Comparison of ENCODE assay signal across 8 mouse cellular contexts in genomic region chr3:32817001-32817356, GRCm38 (mm10). TPM values are rescaled to one million over a fixed set of nuclear protein-coding genes. Genes with fewer than 3 reads are reported as not detected.
A peak's percentile ranks its signal among the peaks of the same experiment; 100 is the strongest.
DNase-seq lines count a peak whose midpoint lies in the region; ATAC-seq and TF ChIP-seq lines count a peak whose summit lies in the region.

No protein-coding gene starts in this region.

- no peaks in the 10 kb centered on the region; the same call in 1 of the 2 replicates for H3K27me3 ChIP-seq in lung, embryonic 15.5 days
- H3K27me3 ChIP-seq in intestine, postnatal 0 days (replicated peaks; ENCODE audit: control insufficient read depth, insufficient read depth, low read length) = peaks cover 10% of the 10 kb centered on the region; the same call in 1 of the 2 replicates

- H3K4me2 ChIP-seq in lung, embryonic 15.5 days = peak overlapping the region; percentile 92
- H3K4me2 ChIP-seq in intestine, postnatal 0 days (replicated peaks; ENCODE audit: low read depth) = peak overlapping the region; percentile 84

- TF ChIP-seq CTCF in intestine, postnatal 0 days (IDR thresholded peaks at IDR 0.05; ENCODE audit: low read depth) = no peak
- no peak for TF ChIP-seq CTCF in olfactory bulb, adult 2 months (IDR thresholded peaks at IDR 0.05; ENCODE audit: insufficient read depth, low read depth, low read length)

- H3K27ac ChIP-seq in lung, embryonic 15.5 days = peak overlapping the region; percentile 90
- H3K27ac ChIP-seq in intestine, postnatal 0 days (ENCODE audit: low read depth, low read length) = no peak overlapping the region
- H3K27ac ChIP-seq in olfactory bulb, adult 2 months (ENCODE audit: insufficient read depth, low read depth, low read length) = peak overlapping the region; percentile 93

- H3K9ac ChIP-seq in lung, embryonic 15.5 days = peak overlapping the region; percentile 69
- peak overlapping the region; percentile 38 for H3K9ac ChIP-seq in intestine, postnatal 0 days (ENCODE audit: low read depth, low read length)

- H3K4me1 ChIP-seq in lung, embryonic 15.5 days = peaks cover 4% of the 10 kb centered on the region; the same call in 1 of the 2 replicates
- H3K4me1 ChIP-seq in intestine, postnatal 0 days (replicated peaks; ENCODE audit: control insufficient read depth, insufficient read depth, low read length) = no peaks in the 10 kb centered on the region
- peaks cover 8% of the 10 kb centered on the region; the same call in 1 of the 2 replicates for H3K4me1 ChIP-seq in olfactory bulb, adult 2 months (ENCODE audit: control insufficient read depth, insufficient read depth, low read length)

- no peaks in the 10 kb centered on the region for H3K9me3 ChIP-seq in lung, embryonic 15.5 days
- H3K9me3 ChIP-seq in intestine, postnatal 0 days (ENCODE audit: control insufficient read depth) = no peaks in the 10 kb centered on the region

- TF ChIP-seq POLR2A in olfactory bulb, adult 2 months (IDR thresholded peaks at IDR 0.05; ENCODE audit: insufficient read depth, low read depth, low read length) = no peak

- peak overlapping the region; percentile 88 for H3K4me3 ChIP-seq in lung, embryonic 15.5 days
- H3K4me3 ChIP-seq in intestine, postnatal 0 days (ENCODE audit: low read depth, low read length) = peak overlapping the region; percentile 55
- peak overlapping the region; percentile 92 for H3K4me3 ChIP-seq in olfactory bulb, adult 2 months (ENCODE audit: insufficient read depth, low read depth, low read length)

- peak; percentile 20 for DNase-seq in embryo, embryonic 10 days (ENCODE audit: low spot score)
- no peak for DNase-seq in embryo, embryonic 9.5 days (ENCODE audit: extremely low spot score)
- no peak for DNase-seq in lung, postnatal 36 days
- DNase-seq in spleen, adult 18-20 months = no peak
- DNase-seq in layer of hippocampus, adult 9-10 months (ENCODE audit: low spot score) = no peak

- 3% methylated on average over 9 of the region's 9 CpGs for WGBS in lung, embryonic 15.5 days
- 4% methylated on average over 9 of the region's 9 CpGs for WGBS in intestine, postnatal 0 days
- under 1% methylated on average over 9 of the region's 9 CpGs for WGBS in olfactory bulb, adult 2 months

- ATAC-seq in lung, embryonic 15.5 days (ENCODE audit: borderline replicate concordance, extremely low read depth, low FRiP score, low TSS enrichment) = peak; percentile 44; the same call in 1 of the 2 replicates
- ATAC-seq in intestine, postnatal 0 days = 0 out of 2 replicates have a peak, but pooled peaks have one; percentile 13

- no peaks in the 10 kb centered on the region for H3K36me3 ChIP-seq in lung, embryonic 15.5 days
- no peaks in the 10 kb centered on the region for H3K36me3 ChIP-seq in intestine, postnatal 0 days (ENCODE audit: control insufficient read depth, insufficient read depth)

RNA-seq across cellular contexts. Expression of gene Usp13, which starts 0.4 kb away (rescaled TPM):
- polyA plus RNA-seq in lung, embryonic 15.5 days (2015; fragmentation: Nextera tagmentation; extraction: Ambion mirVana) = 4.9 and 6.2 TPM in 2 replicates
- 0.52 and 0.90 TPM in 2 replicates for polyA plus RNA-seq in intestine, postnatal 0 days (2015; fragmentation: Nextera tagmentation; extraction: Ambion mirVana)
- polyA plus RNA-seq in olfactory bulb, adult 2 months (2012; ENCODE audit: insufficient read depth, insufficient read length, low replicate concordance, missing spikeins) = not detected in 2 replicates
